Mouse (Mus musculus) liver, embryonic 16.5 days (tissue): ENCODE measurements around the gene Ehd1. TPM values are rescaled to one million over a fixed set of nuclear protein-coding genes. Genes with fewer than 3 reads are reported as not detected.

Experiments used
- ATAC-seq: fragments of 200-750 bp; cut with Nextera tagmentation; 2 replicates; pipeline ENCODE4 v1.8.0; 2017; ENCODE audit warnings: low read depth, mild to moderate bottlenecking, moderate number of reproducible peaks, moderate library complexity
- H3K27ac ChIP-seq: fragments of 300-500 bp; sonication (generic); 2 replicates; pipeline ENCODE4 v1.5.1; 2014; ENCODE audit warnings: mild to moderate bottlenecking, low read length
- H3K27me3 ChIP-seq: fragments of 300-500 bp; sonication (generic); 2 replicates; pipeline ENCODE4 v1.6.1; 2014; ENCODE audit warnings: low read depth, low read length, mixed read lengths; ENCODE audit not compliant: control insufficient read depth, insufficient read depth
- H3K36me3 ChIP-seq: fragments of 300-500 bp; sonication (generic); 2 replicates; pipeline ENCODE4 v1.6.1; 2014; ENCODE audit warnings: mild to moderate bottlenecking; ENCODE audit not compliant: control insufficient read depth, insufficient read depth
- H3K4me1 ChIP-seq: fragments of 300-500 bp; sonication (generic); 2 replicates; pipeline ENCODE4 v1.6.1; 2014; ENCODE audit warnings: low read depth, low read length, mixed read lengths; ENCODE audit not compliant: control insufficient read depth
- H3K4me2 ChIP-seq: fragments of 300-500 bp; sonication (generic); 2 replicates; pipeline ENCODE4 v1.6.1; 2014; ENCODE audit warnings: low read depth, low read length, mixed read lengths
- H3K4me3 ChIP-seq: fragments of 300-500 bp; sonication (generic); 2 replicates; pipeline ENCODE4 v1.5.1; 2014; ENCODE audit warnings: low read depth, mild to moderate bottlenecking, low read length
- H3K9ac ChIP-seq: fragments of 300-500 bp; sonication (generic); 2 replicates; pipeline ENCODE4 v1.6.1; 2014; ENCODE audit warnings: low read depth, low read length
- H3K9me3 ChIP-seq: fragments of 300-500 bp; sonication (generic); replicated peaks from 2 replicates; pipeline ENCODE4 v1.6.1; 2016; ENCODE audit warnings: low read length; ENCODE audit not compliant: control insufficient read depth
- WGBS: fragments of 180-500 bp; shearing (Covaris S2); extraction: QIAGEN DNeasy Blood & Tissue Kit; methylation state at CpG from one replicate; pipeline ENCODE4 v1.1.7; 2014; ENCODE audit not compliant: insufficient replicate concordance; 5-methylcytosine and 5-hydroxymethylcytosine counted together
- polyA plus RNA-seq: library from polyadenylated mRNA; unstranded; fragments of >200 nt; fragmentation: Nextera tagmentation; extraction: Ambion mirVana; gene quantifications from 2 replicates; pipeline ENCODE4 v1.2.1, GENCODE M21; 2015

Ehd1 gene
- polyA plus RNA-seq, 1 experiment from 2014 or later = 68.6 TPM

DNA sequence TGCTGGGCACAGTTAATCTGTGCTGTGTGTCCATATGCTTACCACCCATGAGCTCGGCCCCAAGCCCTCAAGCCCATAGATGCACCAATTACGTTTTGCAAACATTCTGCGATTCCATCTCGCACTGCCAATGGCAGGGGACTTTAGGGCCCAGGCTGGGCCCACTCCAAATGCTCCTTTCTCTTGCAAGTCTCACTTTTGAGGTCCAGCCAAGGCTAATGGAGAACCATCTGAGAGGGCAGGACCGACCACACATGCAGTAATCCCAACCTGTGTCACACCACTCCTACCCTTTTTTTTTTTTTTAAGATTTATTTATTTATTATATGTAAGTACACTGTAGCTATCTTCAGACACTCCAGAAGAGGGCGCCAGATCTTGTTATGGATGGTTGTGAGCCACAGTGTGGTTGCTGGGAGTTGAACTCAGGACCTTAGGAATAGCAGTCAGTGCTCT is 10.8 kb upstream of the Ehd1 start:
- ATAC-seq = no peak
- WGBS = 53% methylated on average over 6 of the region's 6 CpGs
- Histone ChIP-seq H3K9ac (no peak overlapping the region), H3K4me3 (no peak overlapping the region), H3K9me3 (no peaks in the 10 kb centered on the region), H3K36me3 (peaks cover 10% of the 10 kb centered on the region), H3K27ac (no peak overlapping the region), H3K27me3 (no peaks in the 10 kb centered on the region), H3K4me2 (no peak overlapping the region; the same call in 1 of the 2 replicates), H3K4me1 (peaks cover 33% of the 10 kb centered on the region)

DNA sequence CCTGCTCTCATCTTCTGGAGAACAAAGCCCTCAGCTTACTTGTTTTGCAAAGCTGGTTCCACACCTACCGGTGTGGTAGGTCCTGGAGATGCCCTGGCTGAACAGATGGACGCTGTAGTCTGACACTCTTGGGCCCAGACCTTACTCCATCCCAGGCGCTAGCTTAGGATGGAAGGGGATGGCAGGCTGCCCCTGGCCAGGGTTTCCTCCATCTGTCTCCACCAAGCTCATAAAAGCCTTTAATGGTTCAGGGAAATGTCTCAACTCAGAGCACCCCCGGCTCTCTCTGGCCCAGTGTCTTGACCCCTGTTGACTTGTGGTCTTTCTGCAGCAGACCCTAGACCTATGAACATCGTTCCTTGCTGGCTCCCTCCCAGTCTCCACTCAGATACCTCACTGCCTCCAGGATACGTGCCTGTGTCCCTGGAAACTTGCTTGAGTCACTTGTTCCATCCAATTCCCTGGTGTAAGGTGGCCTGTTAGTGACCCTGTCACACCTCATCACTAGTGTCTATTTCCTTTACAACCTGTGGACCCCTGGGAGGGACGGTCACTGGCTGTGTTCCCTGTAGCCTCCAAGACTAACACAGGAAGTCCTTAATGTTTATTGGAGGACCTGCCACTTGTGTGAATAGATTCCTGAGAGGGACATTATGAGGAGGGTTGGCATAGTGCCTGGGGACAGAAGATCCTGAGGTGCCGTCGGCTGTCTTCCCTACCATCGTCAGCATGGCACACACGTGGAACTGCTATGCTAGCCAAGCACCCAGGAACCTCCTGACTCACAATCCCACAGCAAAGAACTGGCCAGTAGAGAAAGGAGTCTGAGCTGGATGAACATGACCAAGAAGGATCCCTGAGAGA is 9.0 kb upstream of the Ehd1 start:
- Histone ChIP-seq H3K4me2 (no peak overlapping the region), H3K27me3 (no peaks in the 10 kb centered on the region), H3K9ac (no peak overlapping the region), H3K36me3 (no peaks in the 10 kb centered on the region), H3K4me3 (no peak overlapping the region), H3K4me1 (peaks cover 39% of the 10 kb centered on the region), H3K9me3 (no peaks in the 10 kb centered on the region), H3K27ac (no peak overlapping the region)
- 54% methylated on average over 11 of the region's 11 CpGs for WGBS
- ATAC-seq = no peak

DNA sequence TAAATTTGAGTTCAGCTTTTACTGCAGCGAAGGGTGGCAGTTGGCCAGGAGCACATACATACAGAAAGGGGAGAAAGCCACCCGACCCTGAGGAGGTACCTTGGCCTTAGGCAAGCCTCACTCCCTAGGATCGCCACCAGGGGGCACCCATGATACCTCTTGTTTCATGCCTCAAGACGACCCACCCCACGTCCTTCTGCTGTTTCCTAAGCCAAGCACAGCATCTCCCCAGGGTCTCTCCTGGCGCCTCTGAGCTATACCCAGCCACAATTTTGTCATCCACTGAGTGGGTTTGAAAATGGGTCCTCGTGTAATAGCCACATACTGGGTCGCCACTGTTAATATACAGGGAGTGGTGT is 8.4 kb upstream of the Ehd1 start:
- H3K9ac ChIP-seq = no peak overlapping the region

DNA sequence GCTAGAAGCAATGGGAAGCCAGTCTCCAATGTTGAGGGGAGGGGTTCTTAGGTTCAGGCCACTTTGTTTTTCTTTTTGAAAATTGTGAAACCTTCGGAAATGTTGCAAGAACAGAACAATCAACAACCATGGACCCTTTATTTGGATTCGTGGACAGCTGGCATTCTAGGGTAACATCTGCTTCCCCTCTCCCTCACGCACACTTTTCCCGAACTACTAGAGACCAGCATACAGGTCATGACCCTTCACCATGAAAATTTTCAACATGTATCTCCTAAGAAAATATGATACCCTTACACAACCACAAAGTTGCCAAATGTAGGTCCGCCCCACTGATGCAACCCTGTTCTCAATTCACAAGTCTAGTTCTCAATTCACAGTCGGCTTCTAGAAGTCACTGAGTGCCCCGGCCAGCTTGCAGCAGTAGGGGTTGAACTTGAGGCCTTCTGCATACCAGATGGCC is 7.8 kb upstream of the Ehd1 start:
- Histone ChIP-seq H3K4me3 (no peak overlapping the region), H3K9me3 (no peaks in the 10 kb centered on the region), H3K9ac (no peak overlapping the region), H3K27me3 (no peaks in the 10 kb centered on the region), H3K4me1 (peaks cover 39% of the 10 kb centered on the region), H3K36me3 (no peaks in the 10 kb centered on the region), H3K27ac (peak overlapping the region; percentile 58), H3K4me2 (no peak overlapping the region)
- WGBS = 59% methylated on average over 7 of the region's 7 CpGs
- peak; percentile 42 for ATAC-seq

More for the DNA sequence above, 8.4 kb upstream of the Ehd1 start:
- WGBS = 12% methylated on average over 8 of the region's 8 CpGs
- H3K9me3 ChIP-seq = no peaks in the 10 kb centered on the region
- no peaks in the 10 kb centered on the region for H3K27me3 ChIP-seq
- peak; percentile 55 for ATAC-seq
- no peak overlapping the region for H3K4me3 ChIP-seq
- H3K4me1 ChIP-seq = peaks cover 35% of the 10 kb centered on the region
- H3K4me2 ChIP-seq = no peak overlapping the region
- H3K27ac ChIP-seq = peak overlapping the region; percentile 58
- H3K36me3 ChIP-seq = no peaks in the 10 kb centered on the region

DNA sequence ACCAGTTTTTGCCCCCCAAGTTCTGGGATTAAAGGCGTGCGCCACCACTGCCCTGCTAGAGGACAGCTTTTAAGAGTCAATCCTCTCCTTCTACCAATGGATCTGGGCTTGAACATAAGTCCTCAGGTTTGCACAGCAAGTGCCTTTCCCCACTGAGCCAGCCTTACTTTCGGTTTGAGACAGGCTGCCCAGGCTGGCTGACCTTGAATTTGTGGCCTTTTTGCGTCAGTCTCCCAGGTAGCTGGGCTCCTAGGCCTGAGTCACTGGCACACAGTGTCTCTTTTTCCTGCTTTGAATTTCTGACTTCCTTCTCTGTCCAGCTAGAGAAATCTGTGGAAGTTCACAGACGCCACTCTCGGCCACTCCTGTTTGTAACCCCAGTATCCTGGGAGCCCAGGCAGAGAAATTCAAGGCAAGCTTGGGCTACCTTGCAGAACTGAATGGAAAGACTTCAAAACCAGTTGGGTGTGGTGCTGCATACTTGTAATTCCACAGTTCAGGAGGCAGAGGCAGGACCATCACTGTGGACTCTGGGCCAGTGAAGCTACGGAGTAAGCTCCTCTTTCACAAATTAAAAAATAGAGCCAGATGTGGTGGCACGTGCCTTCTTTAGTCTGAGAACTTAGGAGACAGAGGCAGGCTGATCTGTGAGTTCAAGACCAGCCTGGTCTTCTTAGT is 6.6 kb upstream of the Ehd1 start:
- Histone ChIP-seq H3K27me3 (no peaks in the 10 kb centered on the region), H3K9me3 (no peaks in the 10 kb centered on the region), H3K4me2 (no peak overlapping the region), H3K4me1 (peaks cover 37% of the 10 kb centered on the region), H3K4me3 (no peak overlapping the region), H3K27ac (peak overlapping the region; percentile 71), H3K9ac (no peak overlapping the region; the same call in 1 of the 2 replicates), H3K36me3 (no peaks in the 10 kb centered on the region)
- ATAC-seq = no peak
- 72% methylated on average over 8 of the region's 8 CpGs for WGBS

DNA sequence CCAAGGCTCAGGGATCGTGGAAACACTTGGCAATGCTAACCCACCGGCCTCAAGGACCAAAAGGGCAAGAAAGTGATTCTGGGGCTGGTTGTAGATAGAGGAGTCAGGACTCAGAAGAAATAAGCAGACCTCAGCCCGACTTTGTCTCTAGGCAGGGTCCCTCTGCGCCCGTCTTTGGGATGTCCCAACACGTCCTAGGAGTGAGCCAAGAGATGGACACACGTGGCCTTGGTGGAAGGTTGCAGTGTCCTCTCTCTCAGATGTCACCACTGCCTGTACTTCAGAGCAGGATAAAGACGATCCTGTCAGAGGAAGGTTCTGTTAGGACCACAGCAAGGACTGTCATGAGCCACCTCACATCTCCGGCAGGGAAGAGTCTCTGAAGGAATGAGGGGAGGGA is 5.9 kb upstream of the Ehd1 start:
- Histone ChIP-seq H3K9ac (no peak overlapping the region), H3K27ac (peak overlapping the region; percentile 71), H3K27me3 (no peaks in the 10 kb centered on the region), H3K4me2 (no peak overlapping the region), H3K36me3 (no peaks in the 10 kb centered on the region), H3K4me3 (no peak overlapping the region), H3K9me3 (no peaks in the 10 kb centered on the region), H3K4me1 (peaks cover 43% of the 10 kb centered on the region)
- no peak for ATAC-seq
- WGBS = 61% methylated on average over 9 of the region's 9 CpGs

DNA sequence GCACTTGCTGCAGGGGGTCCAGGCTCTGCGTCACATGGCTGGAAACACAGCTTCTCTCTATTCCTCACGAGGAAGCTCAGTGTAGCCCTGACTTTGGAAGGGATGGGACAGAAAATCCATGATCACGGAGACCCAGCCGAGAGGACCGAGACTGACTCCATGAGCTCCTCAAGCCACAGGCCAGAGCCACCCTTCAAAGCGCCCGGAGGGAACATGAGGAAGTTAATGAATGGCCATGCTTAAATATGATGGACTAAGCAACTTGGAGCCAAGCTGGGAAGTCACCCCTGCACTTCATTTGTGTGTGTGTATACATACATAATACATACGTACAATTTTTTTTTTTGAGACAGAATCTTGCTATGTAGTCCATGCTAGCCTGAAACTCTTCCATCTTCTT is 5.3 kb upstream of the Ehd1 start:
- no peaks in the 10 kb centered on the region for H3K36me3 ChIP-seq
- H3K4me2 ChIP-seq = no peak overlapping the region
- H3K27me3 ChIP-seq = no peaks in the 10 kb centered on the region
- no peak overlapping the region for H3K4me3 ChIP-seq
- WGBS = 67% methylated on average over 8 of the region's 8 CpGs
- peaks cover 48% of the 10 kb centered on the region for H3K4me1 ChIP-seq
- ATAC-seq = no peak
- H3K9me3 ChIP-seq = no peaks in the 10 kb centered on the region
- H3K27ac ChIP-seq = no peak overlapping the region
- H3K9ac ChIP-seq = no peak overlapping the region

DNA sequence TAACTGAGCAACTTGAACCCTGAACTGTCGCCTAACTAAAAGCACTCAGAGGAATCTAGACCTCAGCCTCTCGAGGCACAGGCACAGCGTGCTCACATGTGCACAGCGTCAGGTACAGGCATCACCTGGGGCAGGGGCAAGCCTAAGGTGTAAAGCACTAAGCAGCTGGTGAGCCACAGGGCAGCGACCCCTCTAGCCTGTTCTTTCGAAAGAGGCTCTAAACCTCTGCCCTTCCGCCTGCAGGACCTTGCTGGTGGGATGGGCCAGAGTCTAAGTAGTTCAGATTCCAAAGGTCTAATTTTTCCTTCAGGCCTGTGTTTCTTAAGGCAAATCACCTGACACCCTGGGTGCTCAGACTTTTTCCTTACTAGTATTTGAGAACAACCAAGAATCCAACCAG is 4.5 kb upstream of the Ehd1 start:
- ATAC-seq = no peak
- 63% methylated on average over 7 of the region's 7 CpGs for WGBS
- Histone ChIP-seq H3K36me3 (no peaks in the 10 kb centered on the region), H3K4me2 (no peak overlapping the region), H3K9ac (no peak overlapping the region), H3K27ac (no peak overlapping the region), H3K4me3 (no peak overlapping the region), H3K4me1 (peaks cover 45% of the 10 kb centered on the region), H3K9me3 (no peaks in the 10 kb centered on the region), H3K27me3 (no peaks in the 10 kb centered on the region)

DNA sequence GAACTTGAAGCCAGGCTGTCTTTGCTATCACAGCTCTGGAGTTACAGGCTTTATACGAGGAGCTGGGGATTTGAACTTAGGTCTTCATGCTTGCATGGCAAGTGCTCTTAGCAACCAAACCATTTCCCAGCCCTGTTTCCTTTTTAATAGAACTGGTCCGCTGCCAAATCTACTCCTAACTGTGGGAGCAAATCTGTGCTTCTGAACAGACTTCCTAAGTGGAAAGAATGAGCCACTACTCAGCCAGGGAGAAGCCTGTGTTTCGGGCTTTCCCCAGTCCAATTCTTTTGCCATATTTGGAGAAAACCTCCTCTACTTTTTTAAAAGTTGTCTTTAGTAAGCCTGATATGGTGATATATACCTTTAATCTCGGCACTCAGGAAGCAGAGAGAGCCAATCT is 3.8 kb upstream of the Ehd1 start:
- no peaks in the 10 kb centered on the region for H3K36me3 ChIP-seq
- H3K27me3 ChIP-seq = no peaks in the 10 kb centered on the region
- ATAC-seq = no peak
- no peaks in the 10 kb centered on the region for H3K9me3 ChIP-seq
- H3K4me3 ChIP-seq = no peak overlapping the region
- no peak overlapping the region for H3K9ac ChIP-seq
- H3K4me2 ChIP-seq = no peak overlapping the region
- H3K27ac ChIP-seq = no peak overlapping the region
- peaks cover 48% of the 10 kb centered on the region for H3K4me1 ChIP-seq
- WGBS = 79% methylated on average over 4 of the region's 4 CpGs
